Mouse (Mus musculus) testis, postnatal 14 days (tissue): Measurements from ENCODE around the gene Cyb5d1.

Experiments
- DNase-seq: peaks from one replicate; pipeline ENCODE4 v3.0.0; 2021; ENCODE audit warnings: low spot score

Gene Cyb5d1

GRCm38 (mm10) chr11:69403691-69404594, 8.5 kb upstream of the Cyb5d1 start:
- DNase-seq: peak; percentile 36

- no peak for DNase-seq
Observed at GRCm38 (mm10) chr11:69401987-69402386, 6.6 kb upstream of the Cyb5d1 start.

- DNase-seq: peak; percentile 84
Observed at GRCm38 (mm10) chr11:69401210-69401637, 5.8 kb upstream of the Cyb5d1 start.

- no peak for DNase-seq
Observed at GRCm38 (mm10) chr11:69400083-69400850, 4.8 kb upstream of the Cyb5d1 start.

- peak; percentile 74 for DNase-seq
Observed at GRCm38 (mm10) chr11:69399201-69400082, 4.0 kb upstream of the Cyb5d1 start.

- peak; percentile 47 for DNase-seq
Observed at GRCm38 (mm10) chr11:69398486-69399200, 3.2 kb upstream of the Cyb5d1 start.

GRCm38 (mm10) chr11:69398059-69398458, 2.6 kb upstream of the Cyb5d1 start, which contains the start of gene Tmem88:
Gene Tmem88 (minus strand): TSS chr11:69398234.
- no peak for DNase-seq

GRCm38 (mm10) chr11:69397581-69398057, 2.2 kb upstream of the Cyb5d1 start:
- DNase-seq: peak; percentile 58

- peak; percentile 46 for DNase-seq
Observed at GRCm38 (mm10) chr11:69396772-69397171, 1.3 kb upstream of the Cyb5d1 start.

GRCm38 (mm10) chr11:69395634-69396373, 373 bp upstream of the Cyb5d1 start:
- peak; percentile 98 for DNase-seq

- DNase-seq: peak; percentile 33
Observed at GRCm38 (mm10) chr11:69394591-69395167, 752 bp downstream of the Cyb5d1 start.

GRCm38 (mm10) chr11:69390400-69391034, 4.9 kb downstream of the Cyb5d1 start:
- peak; percentile 46 for DNase-seq

GRCm38 (mm10) chr11:69389531-69390399, 5.7 kb downstream of the Cyb5d1 start:
- no peak for DNase-seq

- no peak for DNase-seq
Observed at GRCm38 (mm10) chr11:69388680-69389079, 6.8 kb downstream of the Cyb5d1 start.

- no peak for DNase-seq
Observed at GRCm38 (mm10) chr11:69386758-69387157, 8.7 kb downstream of the Cyb5d1 start.

GRCm38 (mm10) chr11:69384979-69385378, 10.5 kb downstream of the Cyb5d1 start:
- DNase-seq: no peak

- no peak for DNase-seq
Observed at GRCm38 (mm10) chr11:69382478-69383105, 12.8 kb downstream of the Cyb5d1 start.

- DNase-seq: no peak
Observed at GRCm38 (mm10) chr11:69381356-69381755, 14.1 kb downstream of the Cyb5d1 start.
